Mouse (Mus musculus) heart, embryonic 16.5 days (tissue): Measurements from ENCODE around the gene Rsbn1. TPM values are rescaled to one million over a fixed set of nuclear protein-coding genes. Genes with fewer than 3 reads are reported as not detected.

Experiments used
- ATAC-seq: fragments of 200-750 bp; cut with Nextera tagmentation; replicated peaks from 2 replicates; pipeline ENCODE4 v1.8.0; 2017; ENCODE audit warnings: moderate number of reproducible peaks; ENCODE audit not compliant: insufficient read depth, low FRiP score; ENCODE audit errors: extremely low read depth
- H3K27ac ChIP-seq: fragments of 300-500 bp; sonication (generic); 2 replicates; pipeline ENCODE4 v1.5.1; 2014; ENCODE audit warnings: mild to moderate bottlenecking, low read length, control low read depth, moderate library complexity
- H3K27me3 ChIP-seq: fragments of 300-500 bp; sonication (generic); 2 replicates; pipeline ENCODE4 v1.6.1; 2014; ENCODE audit warnings: low read length, mixed read lengths; ENCODE audit not compliant: control insufficient read depth, insufficient read depth
- H3K36me3 ChIP-seq: fragments of 300-500 bp; sonication (generic); 2 replicates; pipeline ENCODE4 v1.6.1; 2014; ENCODE audit not compliant: control insufficient read depth, insufficient read depth
- H3K4me1 ChIP-seq: fragments of 300-500 bp; sonication (generic); 2 replicates; pipeline ENCODE4 v1.6.1; 2014; ENCODE audit warnings: low read length, mixed read lengths; ENCODE audit not compliant: control insufficient read depth, insufficient read depth
- H3K4me2 ChIP-seq: fragments of 300-500 bp; sonication (generic); 2 replicates; pipeline ENCODE4 v1.6.1; 2014; ENCODE audit warnings: low read depth, mild to moderate bottlenecking, control low read depth, low read length
- H3K4me3 ChIP-seq: fragments of 300-500 bp; sonication (generic); 2 replicates; pipeline ENCODE4 v1.5.1; 2014; ENCODE audit warnings: mild to moderate bottlenecking, control low read depth, low read length
- H3K9ac ChIP-seq: fragments of 300-500 bp; sonication (generic); 2 replicates; pipeline ENCODE4 v1.6.1; 2014; ENCODE audit warnings: low read length, control low read depth
- H3K9me3 ChIP-seq: fragments of 300-500 bp; sonication (generic); replicated peaks from 2 replicates; pipeline ENCODE4 v1.6.1; 2016; ENCODE audit warnings: low read length; ENCODE audit not compliant: control insufficient read depth
- WGBS: fragments of 180-500 bp; shearing (Covaris S2); extraction: QIAGEN DNeasy Blood & Tissue Kit; methylation state at CpG from one replicate; pipeline ENCODE4 v1.1.7; 2014; 5-methylcytosine and 5-hydroxymethylcytosine counted together
- polyA plus RNA-seq: library from polyadenylated mRNA; unstranded; fragments of >200 nt; fragmentation: Nextera tagmentation; extraction: Ambion mirVana; gene quantifications from 2 replicates; pipeline ENCODE4 v1.2.1, GENCODE M21; 2015

Gene Rsbn1
- polyA plus RNA-seq, 1 experiment from 2014 or later: 5.8 TPM

- no peaks in the 10 kb centered on the region for H3K9me3 ChIP-seq
- ATAC-seq: peak; percentile 19; the same call in 1 of the 2 replicates
- no peaks in the 10 kb centered on the region for H3K27me3 ChIP-seq
- peaks cover 8% of the 10 kb centered on the region; the same call in 1 of the 2 replicates for H3K4me1 ChIP-seq
- under 1% methylated on average over 24 of the region's 24 CpGs for WGBS
- H3K4me2 ChIP-seq: peak overlapping the region; percentile 78
- H3K9ac ChIP-seq: peak overlapping the region; percentile 83
- peaks cover 5% of the 10 kb centered on the region for H3K36me3 ChIP-seq
- peak overlapping the region; percentile 97 for H3K4me3 ChIP-seq
- peak overlapping the region; percentile 93 for H3K27ac ChIP-seq
Measured at GRCm38 (mm10) chr3:103968701-103969100, 54.8 kb downstream of the Rsbn1 start.

- Histone ChIP-seq H3K4me2 (no peak overlapping the region), H3K4me1 (peaks cover 8% of the 10 kb centered on the region; the same call in 1 of the 2 replicates), H3K4me3 (no peak overlapping the region), H3K27me3 (no peaks in the 10 kb centered on the region), H3K9me3 (no peaks in the 10 kb centered on the region), H3K36me3 (peaks cover 5% of the 10 kb centered on the region), H3K9ac (no peak overlapping the region), H3K27ac (no peak overlapping the region)
- WGBS: 92% methylated on average over 2 of the region's 2 CpGs
- no peak for ATAC-seq
Measured at GRCm38 (mm10) chr3:103971157-103971556, 57.2 kb downstream of the Rsbn1 start.

- H3K4me1 ChIP-seq: no peaks in the 10 kb centered on the region
- peaks cover 5% of the 10 kb centered on the region; the same call in 1 of the 2 replicates for H3K36me3 ChIP-seq
- no peaks in the 10 kb centered on the region for H3K27me3 ChIP-seq
- H3K27ac ChIP-seq: no peak overlapping the region
- no peak overlapping the region for H3K4me3 ChIP-seq
- 71% methylated on average over 4 of the region's 4 CpGs for WGBS
- ATAC-seq: no peak
- no peak overlapping the region for H3K9ac ChIP-seq
- H3K4me2 ChIP-seq: no peak overlapping the region
- H3K9me3 ChIP-seq: no peaks in the 10 kb centered on the region
Measured at GRCm38 (mm10) chr3:103984556-103984955, 70.6 kb downstream of the Rsbn1 start.

- Histone ChIP-seq H3K27me3 (no peaks in the 10 kb centered on the region), H3K9me3 (no peaks in the 10 kb centered on the region), H3K4me1 (no peaks in the 10 kb centered on the region), H3K27ac (no peak overlapping the region), H3K4me3 (no peak overlapping the region), H3K4me2 (no peak overlapping the region), H3K9ac (no peak overlapping the region), H3K36me3 (peaks cover 5% of the 10 kb centered on the region; the same call in 1 of the 2 replicates)
- WGBS: 93% methylated on average over 2 of the region's 2 CpGs
- ATAC-seq: no peak
Measured at GRCm38 (mm10) chr3:103985194-103985593, 71.3 kb downstream of the Rsbn1 start.

GRCm38 (mm10) chr3:103987831-103988432 lies 74.0 kb downstream of the Rsbn1 start:
- ATAC-seq: no peak
- 50% methylated on average over 5 of the region's 5 CpGs for WGBS
- peaks cover 10% of the 10 kb centered on the region for H3K36me3 ChIP-seq

GRCm38 (mm10) chr3:103989352-103989751 lies 75.4 kb downstream of the Rsbn1 start:
- Histone ChIP-seq H3K4me3 (no peak overlapping the region), H3K27ac (no peak overlapping the region), H3K36me3 (peaks cover 16% of the 10 kb centered on the region), H3K27me3 (no peaks in the 10 kb centered on the region), H3K9me3 (no peaks in the 10 kb centered on the region), H3K9ac (no peak overlapping the region), H3K4me1 (no peaks in the 10 kb centered on the region), H3K4me2 (no peak overlapping the region)
- no peak for ATAC-seq
- 72% methylated on average over 4 of the region's 4 CpGs for WGBS

More at GRCm38 (mm10) chr3:103987831-103988432, 74.0 kb downstream of the Rsbn1 start:
- no peak overlapping the region for H3K4me2 ChIP-seq
- H3K27ac ChIP-seq: no peak overlapping the region
- no peaks in the 10 kb centered on the region for H3K27me3 ChIP-seq
- H3K4me1 ChIP-seq: no peaks in the 10 kb centered on the region
- no peaks in the 10 kb centered on the region for H3K9me3 ChIP-seq
- H3K9ac ChIP-seq: no peak overlapping the region
- no peak overlapping the region for H3K4me3 ChIP-seq

- H3K27ac ChIP-seq: no peak overlapping the region
- no peaks in the 10 kb centered on the region for H3K4me1 ChIP-seq
- no peak overlapping the region for H3K9ac ChIP-seq
- H3K36me3 ChIP-seq: peaks cover 21% of the 10 kb centered on the region
- no peaks in the 10 kb centered on the region for H3K27me3 ChIP-seq
- H3K9me3 ChIP-seq: no peaks in the 10 kb centered on the region
- no peak overlapping the region for H3K4me2 ChIP-seq
- 90% methylated on average over 3 of the region's 3 CpGs for WGBS
- ATAC-seq: no peak
- no peak overlapping the region for H3K4me3 ChIP-seq
Measured at GRCm38 (mm10) chr3:103991271-103991670, 77.4 kb downstream of the Rsbn1 start.

GRCm38 (mm10) chr3:103998724-103999123 lies 84.8 kb downstream of the Rsbn1 start:
- Histone ChIP-seq H3K4me1 (no peaks in the 10 kb centered on the region), H3K27me3 (no peaks in the 10 kb centered on the region), H3K4me3 (no peak overlapping the region), H3K9ac (no peak overlapping the region), H3K4me2 (no peak overlapping the region), H3K27ac (no peak overlapping the region), H3K36me3 (peaks cover 24% of the 10 kb centered on the region), H3K9me3 (no peaks in the 10 kb centered on the region)
- ATAC-seq: no peak
- WGBS: 89% methylated on average over 4 of the region's 4 CpGs

- ATAC-seq: no peak
- 90% methylated on average over 8 of the region's 8 CpGs for WGBS
- H3K4me3 ChIP-seq: no peak overlapping the region
- H3K36me3 ChIP-seq: peaks cover 31% of the 10 kb centered on the region
- no peak overlapping the region for H3K9ac ChIP-seq
- no peak overlapping the region for H3K4me2 ChIP-seq
- H3K27ac ChIP-seq: no peak overlapping the region
- H3K27me3 ChIP-seq: no peaks in the 10 kb centered on the region
- no peaks in the 10 kb centered on the region for H3K4me1 ChIP-seq
- no peaks in the 10 kb centered on the region for H3K9me3 ChIP-seq
Measured at GRCm38 (mm10) chr3:104006896-104007466, 93.1 kb downstream of the Rsbn1 start.
